8 mouse cellular contexts compared by ENCODE assay signal in the genomic region with DNA sequence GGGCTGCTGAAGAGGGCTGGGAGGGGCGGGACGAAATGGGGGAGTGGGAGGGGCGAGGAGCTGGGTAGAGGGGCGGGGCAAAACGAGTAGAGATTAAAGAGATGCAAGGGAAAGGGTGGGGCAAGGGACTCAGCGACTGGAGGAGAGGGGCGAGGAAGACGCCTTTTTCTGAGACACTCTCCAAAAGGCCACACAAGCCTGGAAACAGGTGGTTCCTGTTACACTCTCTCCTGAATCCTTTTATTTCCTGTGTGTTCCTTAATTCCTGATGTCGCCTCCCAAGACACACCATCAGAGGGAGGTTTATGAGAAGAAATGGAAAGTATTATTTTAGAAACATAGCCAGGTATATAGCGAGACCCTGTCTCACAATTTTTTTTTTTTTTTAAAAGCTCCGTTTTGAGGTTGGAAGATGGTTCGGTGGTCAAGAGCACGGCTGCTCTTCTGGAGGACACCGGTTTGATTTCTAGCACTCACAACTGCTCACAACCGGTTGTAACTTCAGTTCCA. TPM values are rescaled to one million over a fixed set of nuclear protein-coding genes. Genes with fewer than 3 reads are reported as not detected.
DNase-seq lines count a peak whose midpoint lies in the region; ATAC-seq and TF ChIP-seq lines count a peak whose summit lies in the region.

No protein-coding gene starts in this region.

- peak; percentile 75; the same call in 1 of the 2 replicates for TF ChIP-seq POLR2A in embryonic fibroblast, embryonic 13.5 days (IDR thresholded peaks at IDR 0.05; ENCODE audit: low read depth, low read length)

- H3K36me3 ChIP-seq in lung, embryonic 14.5 days (ENCODE audit: insufficient read depth) = peaks cover 12% of the 10 kb centered on the region
- H3K36me3 ChIP-seq in limb, embryonic 12.5 days = peaks cover 9% of the 10 kb centered on the region
- no peaks in the 10 kb centered on the region; the same call in 1 of the 2 replicates for H3K36me3 ChIP-seq in neural tube, embryonic 15.5 days

- no peaks in the 10 kb centered on the region for H3K27me3 ChIP-seq in lung, embryonic 14.5 days (ENCODE audit: insufficient read depth, low read length)
- H3K27me3 ChIP-seq in limb, embryonic 12.5 days = no peaks in the 10 kb centered on the region
- H3K27me3 ChIP-seq in neural tube, embryonic 15.5 days (replicated peaks) = no peaks in the 10 kb centered on the region

- WGBS in lung, embryonic 14.5 days = 6% methylated on average over 15 of the region's 15 CpGs
- WGBS in limb, embryonic 12.5 days = 8% methylated on average over 15 of the region's 15 CpGs
- WGBS in neural tube, embryonic 15.5 days = 7% methylated on average over 14 of the region's 15 CpGs

- no peak for ATAC-seq in lung, embryonic 14.5 days (ENCODE audit: insufficient read depth)
- no peak; the same call in none of the 2 replicates for ATAC-seq in limb, embryonic 12.5 days (ENCODE audit: insufficient number of reproducible peaks, insufficient read depth, low FRiP score, low TSS enrichment, low read depth)
- no peak for ATAC-seq in neural tube, embryonic 15.5 days (ENCODE audit: low FRiP score)

- H3K9me3 ChIP-seq in lung, embryonic 14.5 days (ENCODE audit: low read depth, low read length) = no peaks in the 10 kb centered on the region
- H3K9me3 ChIP-seq in limb, embryonic 12.5 days = no peaks in the 10 kb centered on the region
- no peaks in the 10 kb centered on the region for H3K9me3 ChIP-seq in neural tube, embryonic 15.5 days (replicated peaks)

- intact Hi-C loops in left cerebral cortex, postnatal 10 days (cut with DNase I) = loop anchor here (5.0 kb wide), 1 partner anchor 147 kb away; no protein-coding TSS in a partner anchor

- peak overlapping the region; percentile 93 for H3K4me3 ChIP-seq in lung, embryonic 14.5 days (ENCODE audit: low read depth, low read length)
- H3K4me3 ChIP-seq in embryonic fibroblast, embryonic 13.5 days (ENCODE audit: insufficient read depth, low read length) = peak overlapping the region; percentile 52
- H3K4me3 ChIP-seq in limb, embryonic 12.5 days (replicated peaks) = peak overlapping the region; percentile 89
- H3K4me3 ChIP-seq in neural tube, embryonic 15.5 days (replicated peaks) = peak overlapping the region; percentile 96

- H3K27ac ChIP-seq in lung, embryonic 14.5 days (ENCODE audit: low read depth) = no peak overlapping the region
- H3K27ac ChIP-seq in embryonic fibroblast, embryonic 13.5 days (ENCODE audit: insufficient read depth, low read length) = peak overlapping the region; percentile 24; the same call in 1 of the 2 replicates
- H3K27ac ChIP-seq in limb, embryonic 12.5 days = no peak overlapping the region
- peak overlapping the region; percentile 56 for H3K27ac ChIP-seq in neural tube, embryonic 15.5 days (replicated peaks)

- TF ChIP-seq CTCF in lung, embryonic 14.5 days (IDR thresholded peaks at IDR 0.05; ENCODE audit: low read depth) = no peak
- TF ChIP-seq CTCF in embryonic fibroblast, embryonic 13.5 days (IDR thresholded peaks at IDR 0.05; ENCODE audit: borderline replicate concordance, insufficient read depth, low read length) = no peak

- peaks cover 8% of the 10 kb centered on the region for H3K4me1 ChIP-seq in lung, embryonic 14.5 days (ENCODE audit: insufficient read depth)
- peaks cover 7% of the 10 kb centered on the region for H3K4me1 ChIP-seq in embryonic fibroblast, embryonic 13.5 days (ENCODE audit: control insufficient read depth, insufficient read depth, low read length)
- peaks cover 11% of the 10 kb centered on the region for H3K4me1 ChIP-seq in limb, embryonic 12.5 days (replicated peaks)
- peaks cover 23% of the 10 kb centered on the region for H3K4me1 ChIP-seq in neural tube, embryonic 15.5 days

- peak overlapping the region; percentile 95 for H3K4me2 ChIP-seq in lung, embryonic 14.5 days
- peak overlapping the region; percentile 95 for H3K4me2 ChIP-seq in limb, embryonic 12.5 days
- peak overlapping the region; percentile 96 for H3K4me2 ChIP-seq in neural tube, embryonic 15.5 days

- DNase-seq in lung, embryonic 14.5 days = no peak
- no peak for DNase-seq in lung, postnatal 14 days
- DNase-seq in spleen, postnatal 14 days (ENCODE audit: low spot score in 2 of 2) = no peak
- no peak for DNase-seq in cerebellum, postnatal 10 days
- DNase-seq in left cerebral cortex, postnatal 10 days (ENCODE audit: extremely low spot score in 1 of 2, low spot score in 2 of 2) = no peak

- no peak overlapping the region for H3K9ac ChIP-seq in lung, embryonic 14.5 days
- peak overlapping the region; percentile 89; the same call in 1 of the 2 replicates for H3K9ac ChIP-seq in limb, embryonic 12.5 days (replicated peaks)
- peak overlapping the region; percentile 33 for H3K9ac ChIP-seq in neural tube, embryonic 15.5 days (replicated peaks)

RNA-seq across cellular contexts. Expression of a gene that starts 0.4 kb away (rescaled TPM):
- 59.8 and 65.9 TPM in 2 replicates for polyA plus RNA-seq in lung, embryonic 14.5 days (2014; fragmentation: Nextera tagmentation; extraction: Ambion mirVana)
- 99.8 and 117 TPM in 2 replicates for polyA plus RNA-seq in embryonic fibroblast, embryonic 13.5 days (2011; ENCODE audit: insufficient read length, low read depth, missing spikeins)
- polyA plus RNA-seq in limb, embryonic 12.5 days (2016; fragmentation: Nextera tagmentation; extraction: Ambion mirVana) = 56.7 and 59.6 TPM in 2 replicates
- 70.3 and 72.4 TPM in 2 replicates for polyA plus RNA-seq in neural tube, embryonic 15.5 days (2015; fragmentation: Nextera tagmentation; extraction: Ambion mirVana)
- 10 to 100 TPM; 70.0 to 71.0 TPM for total RNA-seq in left cerebral cortex, postnatal 10 days (2021)

RNA-seq across cellular contexts. Expression of a gene that starts 28.2 kb away (rescaled TPM):
- 0.11 and 0.24 TPM in 2 replicates for polyA plus RNA-seq in lung, embryonic 14.5 days (2014; fragmentation: Nextera tagmentation; extraction: Ambion mirVana)
- polyA plus RNA-seq in embryonic fibroblast, embryonic 13.5 days (2011; ENCODE audit: insufficient read length, low read depth, missing spikeins) = 1.4 and 1.6 TPM in 2 replicates
- 0.21 and 0.35 TPM in 2 replicates for polyA plus RNA-seq in limb, embryonic 12.5 days (2016; fragmentation: Nextera tagmentation; extraction: Ambion mirVana)
- polyA plus RNA-seq in neural tube, embryonic 15.5 days (2015; fragmentation: Nextera tagmentation; extraction: Ambion mirVana) = 0.20 and 0.75 TPM in 2 replicates
- under 1 TPM in 1 of 2 experiments, not detected in 1; 0.18 TPM for total RNA-seq in left cerebral cortex, postnatal 10 days (2021)

RNA-seq across cellular contexts. Expression of a gene that starts 49.2 kb away (rescaled TPM):
- 9.3 and 13.6 TPM in 2 replicates for polyA plus RNA-seq in lung, embryonic 14.5 days (2014; fragmentation: Nextera tagmentation; extraction: Ambion mirVana)
- 13.4 and 15.9 TPM in 2 replicates for polyA plus RNA-seq in embryonic fibroblast, embryonic 13.5 days (2011; ENCODE audit: insufficient read length, low read depth, missing spikeins)
- polyA plus RNA-seq in limb, embryonic 12.5 days (2016; fragmentation: Nextera tagmentation; extraction: Ambion mirVana) = 11.4 and 12.8 TPM in 2 replicates
- polyA plus RNA-seq in neural tube, embryonic 15.5 days (2015; fragmentation: Nextera tagmentation; extraction: Ambion mirVana) = 3.9 and 5.3 TPM in 2 replicates
- 1 to 10 TPM; 3.4 to 4.8 TPM for total RNA-seq in left cerebral cortex, postnatal 10 days (2021)

RNA-seq across cellular contexts. Expression of a gene that starts 51.4 kb away (rescaled TPM):
- polyA plus RNA-seq in lung, embryonic 14.5 days (2014; fragmentation: Nextera tagmentation; extraction: Ambion mirVana) = 132 and 141 TPM in 2 replicates
- polyA plus RNA-seq in embryonic fibroblast, embryonic 13.5 days (2011; ENCODE audit: insufficient read length, low read depth, missing spikeins) = 147 and 166 TPM in 2 replicates
- polyA plus RNA-seq in limb, embryonic 12.5 days (2016; fragmentation: Nextera tagmentation; extraction: Ambion mirVana) = 331 and 335 TPM in 2 replicates
- 299 and 302 TPM in 2 replicates for polyA plus RNA-seq in neural tube, embryonic 15.5 days (2015; fragmentation: Nextera tagmentation; extraction: Ambion mirVana)
- total RNA-seq in left cerebral cortex, postnatal 10 days (2021) = 100 to 1,000 TPM; 142 to 147 TPM

Comparison
In these comparisons a context has a peak if more than half of its experiments do, and no peak if none do; other contexts are left out.
1. H3K27ac ChIP-seq: peak in embryonic fibroblast, embryonic 13.5 days (single experiment) and neural tube, embryonic 15.5 days (single experiment); none in lung, embryonic 14.5 days (single experiment) and limb, embryonic 12.5 days (single experiment).
2. Peak in every context shown above with its lines, with median percentiles within 50 percentile points of each other: H3K4me2 ChIP-seq and H3K4me3 ChIP-seq.